Mouse (Mus musculus) midbrain, embryonic 15.5 days (tissue): ENCODE measurements at regions not wholly inside any gene's neighbourhood (a gene's known extent, or its start where the extent isn't known, plus 50 kb on each side); places are given as distances from the start of the nearest gene placed in this dataset.

Experiments
- ATAC-seq: fragments of 200-750 bp; cut with Nextera tagmentation; replicated peaks from 2 replicates; pipeline ENCODE4 v1.8.0; 2017; ENCODE audit warnings: moderate TSS enrichment
- H3K27ac ChIP-seq: fragments of 300-500 bp; sonication (generic); 2 replicates; pipeline ENCODE4 v1.5.1; 2015; ENCODE audit warnings: mild to moderate bottlenecking, inconsistent platforms
- H3K27me3 ChIP-seq: fragments of 300-500 bp; sonication (generic); replicated peaks from 2 replicates; pipeline ENCODE4 v1.6.1; 2015; ENCODE audit warnings: inconsistent platforms
- H3K36me3 ChIP-seq: fragments of 300-500 bp; sonication (generic); replicated peaks from 2 replicates; pipeline ENCODE4 v1.6.1; 2015; ENCODE audit warnings: inconsistent platforms
- H3K4me1 ChIP-seq: fragments of 300-500 bp; sonication (generic); 2 replicates; pipeline ENCODE4 v1.6.1; 2015; ENCODE audit warnings: inconsistent platforms
- H3K4me2 ChIP-seq: fragments of 300-500 bp; sonication (generic); 2 replicates; pipeline ENCODE4 v1.6.1; 2015; ENCODE audit warnings: inconsistent platforms, mild to moderate bottlenecking, moderate library complexity
- H3K4me3 ChIP-seq: fragments of 300-500 bp; sonication (generic); 2 replicates; pipeline ENCODE4 v1.5.1; 2015; ENCODE audit warnings: mild to moderate bottlenecking, inconsistent platforms
- H3K9ac ChIP-seq: fragments of 300-500 bp; sonication (generic); 2 replicates; pipeline ENCODE4 v1.6.1; 2015; ENCODE audit warnings: mild to moderate bottlenecking, inconsistent platforms
- H3K9me3 ChIP-seq: fragments of 300-500 bp; sonication (generic); 2 replicates; pipeline ENCODE4 v1.6.1; 2016; ENCODE audit warnings: inconsistent platforms
- WGBS: fragments of 180-500 bp; shearing (Covaris S2); methylation state at CpG from one replicate; pipeline ENCODE4 v1.1.7; 2015; ENCODE audit warnings: mixed read lengths; 5-methylcytosine and 5-hydroxymethylcytosine counted together

DNA sequence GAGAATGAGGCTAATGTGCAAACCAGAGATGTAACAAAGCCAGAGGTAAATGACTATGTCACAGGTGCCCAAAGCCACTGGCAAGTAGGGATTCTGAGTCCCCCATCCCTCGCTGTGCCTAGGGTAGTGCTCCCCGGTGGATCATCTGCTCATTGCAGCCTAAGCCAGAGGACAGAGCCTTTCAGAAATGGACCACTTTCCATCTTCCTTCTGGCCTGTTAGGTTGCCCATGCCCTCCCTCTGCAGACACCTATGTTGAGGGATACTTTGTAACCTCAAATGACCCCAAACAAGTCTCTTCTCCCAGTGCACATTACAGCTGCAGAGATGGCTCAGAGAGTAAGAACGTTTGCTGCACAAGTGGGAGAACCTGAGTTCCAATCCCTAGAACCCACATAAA is 153.3 kb upstream of the Ctnnb1 start:
- H3K27ac ChIP-seq = no peak overlapping the region
- no peak overlapping the region for H3K4me2 ChIP-seq
- ATAC-seq = no peak
- H3K27me3 ChIP-seq = no peaks in the 10 kb centered on the region
- H3K9me3 ChIP-seq = no peaks in the 10 kb centered on the region
- WGBS = 80% methylated on average over 3 of the region's 3 CpGs
- no peaks in the 10 kb centered on the region for H3K4me1 ChIP-seq
- H3K4me3 ChIP-seq = no peak overlapping the region
- H3K9ac ChIP-seq = no peak overlapping the region
- H3K36me3 ChIP-seq = no peaks in the 10 kb centered on the region

- WGBS = 75% methylated on average over 4 of the region's 4 CpGs
- Histone ChIP-seq H3K36me3 (no peaks in the 10 kb centered on the region), H3K27ac (no peak overlapping the region), H3K9ac (no peak overlapping the region), H3K4me3 (no peak overlapping the region), H3K9me3 (no peaks in the 10 kb centered on the region), H3K4me1 (no peaks in the 10 kb centered on the region), H3K4me2 (no peak overlapping the region), H3K27me3 (no peaks in the 10 kb centered on the region)
- ATAC-seq = no peak
Observed at GRCm38 (mm10) chr9:120776456-120777001, 152.5 kb upstream of the Ctnnb1 start.

GRCm38 (mm10) chr9:120777016-120777415 is 152.0 kb upstream of the Ctnnb1 start:
- H3K27ac ChIP-seq = no peak overlapping the region
- 70% methylated on average over 6 of the region's 6 CpGs for WGBS

GRCm38 (mm10) chr9:120777501-120777900 is 151.5 kb upstream of the Ctnnb1 start:
- H3K9ac ChIP-seq = no peak overlapping the region
- H3K4me2 ChIP-seq = no peak overlapping the region
- no peaks in the 10 kb centered on the region for H3K4me1 ChIP-seq
- WGBS = 79% methylated on average over 10 of the region's 10 CpGs
- ATAC-seq = no peak
- no peak overlapping the region for H3K27ac ChIP-seq
- H3K4me3 ChIP-seq = no peak overlapping the region
- H3K9me3 ChIP-seq = no peaks in the 10 kb centered on the region
- H3K27me3 ChIP-seq = no peaks in the 10 kb centered on the region
- no peaks in the 10 kb centered on the region for H3K36me3 ChIP-seq

More at GRCm38 (mm10) chr9:120777016-120777415, 152.0 kb upstream of the Ctnnb1 start:
- H3K27me3 ChIP-seq = no peaks in the 10 kb centered on the region
- no peak overlapping the region for H3K4me2 ChIP-seq
- H3K36me3 ChIP-seq = no peaks in the 10 kb centered on the region
- no peak overlapping the region for H3K4me3 ChIP-seq
- no peaks in the 10 kb centered on the region for H3K9me3 ChIP-seq
- ATAC-seq = no peak
- H3K4me1 ChIP-seq = no peaks in the 10 kb centered on the region
- no peak overlapping the region for H3K9ac ChIP-seq

GRCm38 (mm10) chr9:120778423-120778822 is 150.6 kb upstream of the Ctnnb1 start:
- Histone ChIP-seq H3K27me3 (no peaks in the 10 kb centered on the region), H3K9ac (no peak overlapping the region), H3K4me3 (no peak overlapping the region), H3K36me3 (no peaks in the 10 kb centered on the region), H3K4me2 (no peak overlapping the region), H3K27ac (no peak overlapping the region), H3K4me1 (no peaks in the 10 kb centered on the region), H3K9me3 (no peaks in the 10 kb centered on the region)
- no peak for ATAC-seq
- 75% methylated on average over 2 of the region's 2 CpGs for WGBS

- Histone ChIP-seq H3K9ac (no peak overlapping the region), H3K27ac (no peak overlapping the region), H3K4me2 (no peak overlapping the region), H3K36me3 (no peaks in the 10 kb centered on the region), H3K4me1 (peaks cover 8% of the 10 kb centered on the region), H3K27me3 (no peaks in the 10 kb centered on the region), H3K4me3 (no peak overlapping the region), H3K9me3 (peaks cover 3% of the 10 kb centered on the region; the same call in 1 of the 2 replicates)
- ATAC-seq = no peak
- 89% methylated on average over 5 of the region's 5 CpGs for WGBS
Observed at GRCm38 (mm10) chr9:120794210-120794609, 134.8 kb upstream of the Ctnnb1 start.

DNA sequence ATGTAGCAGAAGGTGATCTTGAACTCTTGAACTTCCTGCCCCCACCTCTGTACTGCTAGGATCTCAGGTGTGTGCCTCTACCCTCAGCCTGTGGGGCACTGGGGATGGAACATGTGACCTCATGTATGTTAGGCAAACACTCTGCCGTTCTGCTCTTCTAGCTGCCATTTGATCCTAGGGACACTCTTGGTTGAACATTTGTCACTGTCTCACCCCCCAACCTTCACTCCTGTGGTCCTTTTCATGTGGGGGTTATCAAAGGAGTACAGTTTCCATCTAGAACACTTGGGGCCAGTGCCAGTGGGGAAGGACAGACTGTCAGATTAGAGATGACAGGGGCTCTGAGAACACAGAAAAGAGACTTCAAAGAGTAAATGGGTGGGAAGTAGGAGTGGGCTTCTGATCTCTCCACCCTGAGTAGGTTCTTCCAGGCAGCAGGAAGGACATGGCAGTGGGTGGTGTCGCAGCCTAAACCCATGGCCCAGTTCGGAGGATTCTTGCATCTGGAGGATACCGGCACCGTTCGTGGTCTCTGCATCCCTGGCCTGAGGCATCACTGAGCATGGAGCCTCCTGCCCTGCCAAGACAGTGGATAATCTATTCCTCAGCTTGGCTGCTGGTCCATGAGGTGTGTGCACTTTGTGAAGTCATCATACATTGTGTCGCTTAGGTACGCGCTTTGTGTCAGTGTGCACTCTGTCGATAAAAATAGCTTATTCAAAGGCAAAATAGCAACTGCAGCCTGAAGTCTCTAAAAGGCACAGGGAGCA is 132.7 kb upstream of the Ctnnb1 start:
- Histone ChIP-seq H3K9ac (no peak overlapping the region), H3K27me3 (no peaks in the 10 kb centered on the region), H3K9me3 (no peaks in the 10 kb centered on the region), H3K36me3 (no peaks in the 10 kb centered on the region), H3K4me1 (peaks cover 8% of the 10 kb centered on the region), H3K27ac (no peak overlapping the region), H3K4me3 (no peak overlapping the region), H3K4me2 (no peak overlapping the region)
- WGBS = 79% methylated on average over 10 of the region's 10 CpGs
- no peak for ATAC-seq

GRCm38 (mm10) chr9:120797996-120798663 is 130.9 kb upstream of the Ctnnb1 start:
- Histone ChIP-seq H3K4me2 (no peak overlapping the region), H3K9ac (no peak overlapping the region), H3K4me1 (peaks cover 8% of the 10 kb centered on the region), H3K27ac (no peak overlapping the region), H3K27me3 (no peaks in the 10 kb centered on the region), H3K4me3 (no peak overlapping the region), H3K9me3 (no peaks in the 10 kb centered on the region), H3K36me3 (no peaks in the 10 kb centered on the region)
- ATAC-seq = 0 out of 2 replicates have a peak, but pooled peaks have one; percentile 24
- 44% methylated on average over 10 of the region's 10 CpGs for WGBS

GRCm38 (mm10) chr9:120798901-120799300 is 130.1 kb upstream of the Ctnnb1 start:
- H3K9ac ChIP-seq = no peak overlapping the region
- WGBS = 45% methylated on average over 12 of the region's 12 CpGs
- H3K4me1 ChIP-seq = peaks cover 8% of the 10 kb centered on the region
- H3K27me3 ChIP-seq = no peaks in the 10 kb centered on the region
- no peak overlapping the region for H3K4me2 ChIP-seq
- H3K9me3 ChIP-seq = no peaks in the 10 kb centered on the region
- ATAC-seq = no peak
- no peak overlapping the region for H3K4me3 ChIP-seq
- no peaks in the 10 kb centered on the region for H3K36me3 ChIP-seq
- no peak overlapping the region for H3K27ac ChIP-seq

DNA sequence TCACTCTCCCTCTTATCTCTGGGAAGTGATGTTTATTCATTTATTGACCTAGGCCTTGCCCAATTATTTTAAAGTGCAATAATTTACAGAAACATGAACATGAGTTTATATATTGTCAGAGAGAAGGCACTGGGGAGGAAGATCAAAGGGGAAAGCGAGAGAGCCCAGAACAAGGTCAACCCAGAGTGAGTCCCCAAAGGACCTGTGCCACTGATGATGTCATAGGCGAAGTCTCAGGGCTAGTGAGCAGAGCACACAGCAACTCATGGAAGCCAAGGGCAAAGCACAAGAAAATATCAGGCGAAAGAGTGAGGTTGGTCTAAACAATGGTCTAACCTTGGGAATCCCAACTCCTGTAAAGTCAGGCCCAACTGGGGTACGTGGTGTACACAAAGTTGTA is 126.4 kb upstream of the Ctnnb1 start:
- Histone ChIP-seq H3K4me2 (no peak overlapping the region), H3K27me3 (no peaks in the 10 kb centered on the region), H3K9ac (no peak overlapping the region), H3K27ac (no peak overlapping the region), H3K4me3 (no peak overlapping the region), H3K36me3 (no peaks in the 10 kb centered on the region), H3K9me3 (no peaks in the 10 kb centered on the region), H3K4me1 (peaks cover 8% of the 10 kb centered on the region)
- no peak for ATAC-seq
- 86% methylated on average over 4 of the region's 4 CpGs for WGBS

DNA sequence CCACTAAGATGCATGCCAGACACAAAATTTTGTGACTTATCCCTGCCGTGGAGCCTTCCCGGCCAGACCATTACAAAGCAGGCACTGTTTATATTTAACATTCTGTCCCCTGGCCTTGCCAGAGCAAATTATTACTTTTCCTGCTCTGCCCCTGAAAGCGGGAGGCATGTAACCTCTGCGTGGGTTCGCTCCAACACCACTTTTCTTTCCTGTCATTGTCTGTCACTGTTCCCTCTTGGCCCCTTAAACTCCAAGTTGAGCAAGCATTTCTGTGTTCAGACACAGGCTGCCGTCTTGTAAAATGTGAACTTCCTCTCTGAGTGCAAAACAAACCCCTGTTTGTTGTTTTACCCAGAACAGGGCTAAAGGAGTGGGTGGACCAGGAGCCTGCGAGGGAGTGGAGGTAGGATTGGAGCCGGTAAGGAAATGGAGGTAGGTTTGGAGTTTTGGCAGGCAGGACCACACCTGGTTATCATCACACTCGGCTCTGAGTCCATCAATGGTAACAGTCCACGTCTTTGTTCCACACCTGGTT is 124.2 kb upstream of the Ctnnb1 start:
- no peak overlapping the region for H3K4me2 ChIP-seq
- WGBS = 80% methylated on average over 10 of the region's 10 CpGs
- H3K9me3 ChIP-seq = no peaks in the 10 kb centered on the region
- no peaks in the 10 kb centered on the region for H3K27me3 ChIP-seq
- H3K4me1 ChIP-seq = no peaks in the 10 kb centered on the region
- no peak overlapping the region for H3K27ac ChIP-seq
- ATAC-seq = no peak
- H3K36me3 ChIP-seq = no peaks in the 10 kb centered on the region
- no peak overlapping the region for H3K4me3 ChIP-seq
- no peak overlapping the region for H3K9ac ChIP-seq

DNA sequence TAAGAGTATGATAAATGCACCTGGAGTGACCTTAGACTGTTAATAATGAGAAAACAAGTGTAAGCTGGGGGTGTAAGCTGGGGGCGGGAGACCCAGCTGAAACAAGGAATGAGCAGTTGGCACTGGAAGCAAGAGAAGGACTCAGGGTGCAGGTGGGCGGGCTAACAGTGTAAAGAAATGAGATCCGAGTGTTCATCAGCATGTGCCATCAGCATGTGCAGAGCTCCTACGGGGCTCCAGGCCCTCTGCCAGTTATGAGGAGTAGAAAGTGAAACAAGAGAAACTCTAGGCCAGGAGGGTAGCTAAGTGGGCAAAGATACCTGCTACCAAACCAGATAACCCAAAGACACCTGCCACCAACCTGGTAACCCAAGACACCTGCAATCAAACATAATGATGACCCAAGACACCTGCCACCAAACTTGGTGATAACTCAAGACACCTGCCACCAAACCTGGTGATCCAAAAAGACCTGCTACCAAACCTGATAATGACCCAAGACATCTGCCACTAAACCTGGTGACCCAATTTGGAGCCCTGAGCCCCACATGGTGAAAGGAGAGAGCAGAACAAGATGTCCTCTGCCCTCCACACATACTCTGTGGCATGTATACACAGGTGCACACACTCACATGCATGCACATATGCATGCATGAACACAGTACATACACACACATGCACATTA is 120.1 kb upstream of the Ctnnb1 start:
- Histone ChIP-seq H3K4me1 (no peaks in the 10 kb centered on the region), H3K9ac (no peak overlapping the region), H3K4me2 (no peak overlapping the region), H3K9me3 (no peaks in the 10 kb centered on the region), H3K27ac (no peak overlapping the region), H3K36me3 (no peaks in the 10 kb centered on the region), H3K27me3 (no peaks in the 10 kb centered on the region), H3K4me3 (no peak overlapping the region)
- WGBS = 78% methylated on average over 4 of the region's 4 CpGs
- ATAC-seq = no peak
